Mouse (Mus musculus) layer of hippocampus, adult 8-10 months (tissue): ENCODE measurements around the gene Ecd. TPM values are rescaled to one million over a fixed set of nuclear protein-coding genes. Genes with fewer than 3 reads are reported as not detected.

Experiments used
- DNase-seq, 2 experiments: peaks; one replicate each; pipeline ENCODE4 v3.0.0; 2022; ENCODE audit warnings: low spot score in 2 of 2
- total RNA-seq, 4 experiments: library from RNA; stranded (reverse); gene quantifications; 2 replicates each; pipeline ENCODE4 v1.2.4; 2022

Gene Ecd
- total RNA-seq = 10 to 100 TPM; 30.2 to 35.7 (median 32.7) TPM

DNA sequence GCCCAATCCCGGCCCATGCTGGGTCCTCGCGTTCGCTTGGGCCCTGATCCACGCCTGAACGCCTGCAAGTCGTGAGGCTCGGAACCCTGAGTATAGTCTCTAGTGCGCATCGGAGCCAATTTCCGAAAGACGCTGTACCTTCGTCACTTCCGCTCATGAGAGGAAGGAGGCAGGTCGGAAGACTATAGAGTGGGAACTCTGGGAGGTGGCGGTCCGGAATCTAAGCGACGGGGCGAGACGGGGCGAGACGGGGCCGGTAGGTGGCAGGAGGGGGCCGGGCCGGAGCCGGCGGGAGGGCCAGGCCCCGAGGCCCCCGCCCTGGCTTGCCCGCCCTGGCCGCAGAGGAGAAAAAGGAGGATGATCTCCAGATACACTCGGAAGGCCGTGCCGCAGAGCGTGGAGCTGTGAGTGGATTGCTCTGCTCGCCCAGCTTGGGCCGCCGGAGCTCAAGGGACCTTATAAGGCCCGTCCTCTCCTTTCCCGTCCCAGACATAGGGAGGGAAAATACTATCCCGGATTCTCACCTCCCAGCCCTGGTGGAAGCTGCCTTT lies at the start of gene Ecd, which contains the start of gene Fam149b:
Gene Ecd, minus strand, starts transcription at position 131 of the 551 bp plus-strand sequence.
Gene Fam149b, plus strand, starts transcription at position 172 of the 551 bp plus-strand sequence.
- peak; percentile 87 to 91 for DNase-seq

DNA sequence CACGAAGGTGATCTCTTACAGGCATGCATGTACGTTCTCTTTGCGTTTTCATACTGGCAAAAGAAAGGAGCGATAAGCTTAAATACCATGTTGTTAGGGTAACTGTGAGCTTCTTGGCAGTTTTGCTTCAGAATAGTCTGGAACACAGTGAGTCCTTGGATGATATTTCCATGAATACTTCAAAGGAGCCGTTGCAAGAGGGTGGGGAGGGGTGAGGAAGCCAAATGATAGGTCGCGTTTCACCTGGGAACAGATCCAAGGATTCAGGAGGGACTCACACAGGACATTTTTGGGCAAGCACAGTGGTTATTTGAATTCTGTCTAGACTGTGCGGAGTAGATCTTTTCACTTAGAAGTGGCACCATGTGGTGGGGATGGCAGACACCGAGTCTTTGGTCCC lies 49.3 kb upstream of the Ecd start:
- no peak for DNase-seq

DNA sequence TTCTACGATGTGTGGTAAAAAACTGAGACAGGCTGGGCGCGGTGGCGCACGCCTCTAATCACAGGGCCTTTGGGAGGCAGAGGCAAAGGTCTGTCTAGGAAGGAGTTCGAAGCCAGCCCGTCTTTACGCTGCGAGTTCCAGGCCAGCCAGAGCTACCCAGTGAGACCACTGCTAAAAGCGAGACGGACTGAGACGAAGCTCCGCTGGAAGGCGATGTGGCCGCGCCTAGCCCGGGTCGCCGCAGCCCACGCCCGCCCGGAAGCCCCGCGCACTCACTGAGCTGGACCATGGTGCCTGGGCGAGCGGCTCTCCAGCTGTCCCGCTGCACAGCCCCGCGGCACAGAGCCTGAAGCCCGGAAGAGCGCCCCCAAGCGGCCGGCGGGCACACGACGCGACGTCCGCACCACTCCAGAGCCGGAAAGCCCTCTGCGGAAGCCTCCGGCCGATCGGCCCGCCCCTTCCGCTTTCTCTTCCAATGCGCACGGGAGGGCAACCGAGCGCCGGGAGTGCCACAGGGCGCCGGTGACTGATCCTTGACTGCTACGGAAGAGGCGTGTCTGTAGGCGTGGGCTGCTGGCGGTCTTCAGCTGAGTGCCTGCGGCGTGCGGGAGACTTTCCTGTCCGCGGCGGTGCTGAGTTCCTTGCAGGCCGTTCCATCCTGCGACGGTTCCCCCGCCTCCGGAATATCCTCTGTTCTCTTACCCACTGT lies 45.4 kb upstream of the Ecd start, which contains the start of gene Mrps16:
Gene Mrps16, minus strand, starts transcription at position 430 of the 709 bp plus-strand sequence.
- DNase-seq = peak; percentile 93 to 95

DNA sequence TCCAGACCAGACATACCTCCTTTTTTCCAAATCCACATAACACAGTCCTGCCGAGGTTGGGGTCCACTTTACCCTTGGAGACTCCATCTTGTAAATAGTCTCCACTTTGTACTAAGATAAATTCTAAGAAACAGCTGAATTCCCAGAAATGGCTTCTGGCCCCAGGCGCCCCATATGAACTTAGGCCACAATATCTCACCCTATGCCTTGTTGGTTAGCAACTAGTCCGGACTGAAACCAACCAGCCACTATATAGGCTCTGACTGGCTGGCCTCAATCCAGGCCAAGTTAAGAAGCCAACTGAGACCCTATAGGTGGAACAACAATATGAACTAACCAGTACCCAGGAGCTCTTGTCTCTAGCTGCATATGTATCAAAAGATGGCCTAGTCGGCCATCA lies 44.4 kb upstream of the Ecd start:
- no peak for DNase-seq

DNA sequence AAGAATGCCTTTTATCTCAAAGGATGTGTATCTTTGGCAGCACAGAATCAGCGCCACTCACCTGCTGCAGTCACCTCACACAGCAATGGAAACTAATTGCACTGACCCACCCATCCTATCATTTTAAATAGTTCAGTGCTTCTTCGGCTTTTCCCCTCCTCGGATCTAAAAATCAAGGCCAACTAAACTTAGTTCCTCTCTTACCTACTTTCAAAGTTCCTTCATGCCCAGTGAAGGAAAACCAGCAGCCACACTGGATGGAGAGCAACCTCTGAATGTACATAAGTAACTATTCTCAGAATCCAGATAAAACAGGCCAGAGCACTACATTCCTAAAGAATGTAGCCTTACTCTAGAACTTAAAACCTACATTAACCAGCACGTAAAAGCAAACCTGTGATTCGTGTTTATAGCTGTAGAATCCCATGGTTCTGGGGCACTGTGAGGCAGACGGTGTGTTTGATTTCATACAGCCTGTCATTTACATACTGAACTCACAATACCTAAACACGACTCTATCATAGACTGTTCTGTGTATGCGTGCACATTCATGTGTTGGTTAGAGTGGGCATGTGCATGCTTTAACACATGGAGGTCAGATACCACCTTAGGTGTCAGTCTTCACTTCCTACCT lies 41.6 kb upstream of the Ecd start:
- no peak for DNase-seq

DNA sequence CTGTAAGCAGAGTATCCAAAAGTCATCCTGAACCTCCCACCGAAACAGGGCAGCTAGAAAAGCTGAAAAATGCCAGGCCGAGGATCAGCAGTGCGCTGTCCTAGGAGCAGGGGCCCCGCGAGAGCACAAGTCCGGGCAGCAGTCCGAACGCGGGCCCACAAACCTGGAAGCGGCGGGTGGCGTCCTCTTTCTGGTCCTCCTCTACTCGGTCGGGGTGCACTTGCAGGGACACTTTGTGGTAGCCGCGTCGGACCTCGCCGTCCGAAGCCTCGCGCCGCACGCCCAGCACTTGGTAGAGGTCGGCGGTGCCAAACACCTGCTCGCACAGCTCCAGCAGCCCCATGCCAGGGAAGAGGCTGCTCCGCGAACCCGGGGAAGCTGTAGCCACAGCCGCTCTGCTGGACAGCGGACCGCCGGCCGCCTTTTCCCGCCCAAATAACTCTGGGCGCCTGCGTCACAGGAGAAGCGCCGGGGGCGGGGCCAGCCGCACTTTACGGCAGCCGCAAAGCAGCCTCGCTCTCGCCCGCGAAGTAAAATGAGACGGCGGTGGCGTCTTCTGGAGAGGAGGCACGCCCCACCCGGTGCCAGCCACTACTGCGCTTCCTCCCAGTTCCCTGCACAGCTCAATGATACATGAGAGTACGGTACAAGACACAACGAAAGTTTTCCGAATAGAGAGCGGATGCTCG lies 40.7 kb upstream of the Ecd start, which contains the start of gene Dnajc9:
Gene Dnajc9, minus strand, starts transcription at position 470 of the 689 bp plus-strand sequence.
- DNase-seq = peak; percentile 90 to 92

DNA sequence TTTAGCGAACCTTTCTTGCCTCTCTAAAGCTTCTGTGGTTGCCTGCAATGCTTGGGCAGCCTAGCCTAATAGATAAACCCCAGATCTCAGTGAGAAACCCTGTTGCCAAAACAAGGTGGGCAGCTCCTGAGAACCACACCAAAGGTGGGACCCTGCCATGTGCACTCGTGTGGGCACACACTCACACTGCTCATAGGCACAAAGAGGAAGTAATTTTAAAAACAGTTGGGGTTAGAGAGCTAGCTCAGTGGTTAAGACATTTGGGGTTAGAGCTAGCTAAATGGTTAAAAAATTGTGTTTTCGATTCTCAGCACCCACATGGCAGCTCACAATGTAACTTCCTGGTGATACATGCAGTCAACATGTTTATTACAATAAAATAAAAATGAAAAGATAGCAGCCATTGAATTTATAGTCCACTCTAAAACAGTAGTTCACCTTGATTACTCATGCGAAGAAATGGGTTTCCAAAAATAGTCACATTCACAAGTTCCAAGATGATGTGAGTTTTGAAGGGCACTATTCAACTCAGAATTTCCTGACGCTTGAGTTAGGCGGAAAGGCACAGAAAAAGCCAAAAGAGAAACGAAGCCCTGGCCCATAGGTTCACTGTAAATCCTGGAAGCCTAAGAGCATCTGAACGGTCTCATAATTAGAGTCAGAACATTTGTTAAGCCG lies 32.0 kb upstream of the Ecd start:
- no peak for DNase-seq

DNA sequence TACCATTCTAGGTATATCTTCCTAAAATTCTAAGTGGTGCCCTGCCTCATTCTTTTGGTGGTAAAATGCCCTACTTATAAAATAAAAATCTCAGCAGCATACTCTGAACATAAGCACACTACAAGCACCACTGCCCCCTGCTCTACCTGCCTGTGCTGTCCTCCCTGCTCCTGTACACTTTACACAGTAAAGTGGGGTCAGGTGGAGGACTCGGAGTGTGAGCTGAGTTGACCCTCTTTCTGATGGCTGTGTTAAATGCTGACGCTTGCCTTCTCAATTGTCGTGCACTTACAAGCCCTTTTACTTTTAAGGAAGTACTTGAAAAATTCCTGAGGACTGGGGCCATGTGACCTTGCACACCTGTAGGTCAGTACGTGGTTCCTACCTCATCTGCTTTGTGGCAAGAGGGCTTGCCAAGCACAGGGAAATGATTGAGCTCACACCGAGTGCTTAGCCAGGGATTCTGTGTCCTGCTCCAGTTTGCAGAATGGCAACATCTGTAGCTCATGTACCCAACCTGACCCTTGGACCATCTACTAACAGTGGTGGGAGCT lies 31.2 kb upstream of the Ecd start:
- no peak for DNase-seq

DNA sequence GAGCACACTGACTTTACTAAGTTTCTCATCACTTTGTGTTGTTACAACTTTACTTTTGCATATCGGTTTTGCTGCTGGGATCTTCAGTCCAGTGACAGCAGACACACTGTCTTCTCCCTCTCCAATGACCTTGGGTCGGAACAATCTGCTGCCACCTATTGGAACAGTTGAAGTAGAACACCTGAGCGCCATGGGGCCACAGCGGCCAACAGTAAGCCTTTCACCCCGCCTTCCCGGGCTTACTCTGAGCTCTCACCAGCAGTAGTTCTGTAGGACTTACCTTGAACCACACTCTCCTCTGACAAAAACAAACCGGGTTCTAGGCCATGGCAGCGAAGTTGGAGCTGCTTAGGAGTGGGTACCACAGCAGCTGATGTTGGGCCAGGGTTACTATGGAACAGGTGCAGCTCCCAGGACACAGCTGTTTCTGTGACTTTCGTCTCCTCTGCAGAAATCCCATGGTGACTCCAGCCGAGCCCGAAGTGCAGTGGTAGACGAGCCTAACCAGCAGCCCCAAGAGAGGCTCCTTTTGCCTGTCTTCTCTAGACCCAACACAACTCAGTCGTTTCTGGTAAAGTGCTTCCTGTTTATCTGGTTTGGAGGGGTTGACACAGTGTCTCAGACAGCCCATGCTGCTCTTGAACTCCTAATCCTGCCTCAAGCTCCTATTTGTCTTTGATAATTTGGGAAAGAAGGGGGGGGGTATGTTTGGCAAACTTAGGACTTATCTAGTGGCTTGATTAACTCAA lies 30.6 kb upstream of the Ecd start:
- no peak for DNase-seq

DNA sequence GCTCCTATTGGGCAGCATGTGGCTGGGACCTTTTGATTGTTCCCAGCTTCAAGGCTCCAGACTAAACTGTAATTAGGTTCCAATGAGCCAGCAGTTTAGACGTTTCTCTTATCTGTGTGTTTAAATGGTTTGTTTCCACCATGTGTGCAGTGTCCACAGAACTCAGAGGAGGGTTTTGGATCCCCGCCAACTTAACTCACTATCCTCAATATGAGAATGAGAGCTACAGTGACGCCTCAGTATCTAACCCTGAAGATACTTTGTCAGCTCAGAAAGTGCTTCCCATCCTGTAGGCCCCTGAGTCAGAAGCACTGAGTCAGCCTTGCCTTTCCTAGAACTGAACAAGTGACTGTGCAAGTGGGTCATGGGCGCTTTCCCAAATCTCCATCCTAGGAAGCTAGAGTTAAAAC lies 29.2 kb upstream of the Ecd start:
- DNase-seq = no peak

DNA sequence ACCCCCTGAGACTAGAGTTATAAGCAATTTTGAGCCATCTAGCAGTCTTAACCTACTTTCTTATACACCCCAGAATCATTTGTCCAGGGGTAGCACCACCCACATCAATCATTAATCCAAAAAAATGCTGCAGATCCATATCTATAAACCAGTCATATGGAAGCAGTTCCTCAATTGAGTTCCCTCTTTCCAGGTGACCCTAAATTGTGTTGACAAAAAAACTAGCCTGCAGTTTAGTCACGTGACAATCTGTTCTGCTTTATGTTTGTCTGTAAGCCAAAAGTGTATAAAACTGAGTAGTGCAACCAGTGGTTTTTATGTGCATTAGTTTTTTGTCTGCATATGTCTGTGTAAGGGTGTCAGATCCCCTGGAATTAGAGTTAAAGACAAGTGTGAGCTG lies 23.9 kb upstream of the Ecd start:
- no peak for DNase-seq

DNA sequence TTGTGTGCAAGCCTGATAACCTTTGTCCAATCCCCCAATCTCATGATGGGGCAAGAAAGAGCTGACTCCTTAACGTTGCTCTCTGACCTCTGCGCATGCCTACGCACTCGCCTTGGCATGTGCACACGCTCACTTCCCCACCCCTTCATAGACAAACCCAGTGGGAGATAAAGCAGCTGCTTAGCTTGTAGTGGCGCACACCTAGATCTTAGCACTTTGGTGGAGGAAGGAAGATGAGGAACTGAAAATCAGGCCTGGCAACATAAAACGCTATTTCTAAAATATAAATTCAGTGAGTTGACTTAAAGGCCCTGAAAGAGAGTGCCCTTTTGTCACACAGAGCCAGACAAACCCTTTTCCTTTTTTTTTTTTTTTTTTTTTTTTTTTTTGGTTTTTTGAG lies 22.9 kb upstream of the Ecd start:
- no peak for DNase-seq

DNA sequence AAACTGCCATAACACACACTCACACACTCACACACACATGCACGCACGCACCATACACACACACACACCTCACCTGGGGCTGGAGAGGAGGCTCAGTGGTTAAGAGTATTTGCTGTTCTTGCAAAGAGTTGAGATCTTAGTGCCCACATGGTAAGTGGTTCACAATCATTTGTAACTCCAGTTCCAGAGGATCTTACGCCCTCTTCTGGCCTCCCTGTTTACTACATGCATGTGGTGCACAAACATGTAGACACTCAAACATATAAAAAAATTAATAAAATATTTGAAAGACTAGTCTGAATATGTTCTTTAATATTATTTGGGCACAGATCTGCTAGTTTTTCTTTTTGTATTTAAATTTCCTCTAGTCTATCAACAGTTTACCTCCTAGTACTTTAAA lies 20.4 kb upstream of the Ecd start:
- no peak for DNase-seq

DNA sequence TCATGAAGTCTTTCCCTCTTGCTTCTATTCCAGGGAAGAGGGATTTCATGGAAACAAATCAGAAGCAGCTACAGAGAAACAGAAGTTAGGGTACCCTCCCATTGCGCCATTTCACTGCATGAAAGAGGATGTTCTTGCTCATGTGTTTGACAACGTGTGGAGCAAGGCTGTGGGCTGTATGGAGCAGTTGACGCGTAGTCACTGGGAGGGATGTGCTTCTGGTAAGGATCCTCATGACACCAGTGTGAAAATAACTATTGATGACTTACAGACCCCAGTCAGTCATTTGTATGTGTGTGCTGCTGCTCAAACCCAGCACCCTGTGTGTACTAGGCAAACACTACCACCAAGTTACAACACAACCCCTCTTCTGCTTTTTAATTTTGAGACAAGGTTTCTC lies 15.3 kb upstream of the Ecd start:
- DNase-seq = no peak

DNA sequence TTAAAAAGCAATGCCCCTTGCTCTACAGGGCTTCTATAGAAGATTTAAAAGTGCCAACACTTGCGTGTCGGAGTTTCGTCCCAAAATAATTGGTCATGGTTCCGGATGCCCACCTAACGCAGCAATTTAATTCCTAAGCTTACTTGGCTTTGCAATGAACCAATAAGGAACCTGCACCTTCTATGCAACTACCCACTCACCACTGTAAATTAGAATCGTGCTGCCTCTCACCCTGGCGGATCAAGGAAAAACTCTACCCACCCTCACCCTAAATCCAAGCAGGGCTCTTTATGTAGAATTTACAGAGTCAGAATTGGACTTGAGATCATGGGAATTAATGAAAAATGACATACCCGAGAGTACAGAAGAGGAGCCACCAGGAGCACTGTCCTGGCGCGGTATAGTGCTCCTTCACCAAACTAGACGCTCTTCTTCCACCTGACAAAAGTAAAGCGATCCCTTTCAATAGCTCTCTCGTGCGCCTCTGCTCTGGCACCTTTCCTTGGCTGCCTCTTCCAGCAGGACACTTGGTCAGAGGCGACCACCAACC lies 405 bp downstream of the Ecd start:
- no peak for DNase-seq

DNA sequence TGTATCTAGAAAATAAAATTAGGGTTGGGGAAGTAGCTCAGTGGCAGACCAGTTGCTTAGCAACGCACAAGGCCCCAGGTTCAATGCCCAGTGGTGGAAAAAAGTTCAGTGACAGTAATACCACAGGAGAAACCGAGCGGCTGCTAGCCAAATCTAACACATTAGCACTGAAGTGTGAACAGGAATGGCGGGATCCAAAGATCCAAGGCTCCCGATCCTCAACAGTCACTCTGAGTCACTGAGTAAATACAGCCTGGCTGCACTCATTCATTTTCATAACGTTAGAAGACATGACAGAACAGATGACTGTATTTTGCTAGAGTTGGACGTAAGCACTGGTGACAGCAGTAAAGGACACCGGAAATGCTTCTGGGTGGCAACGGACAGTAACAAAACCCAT lies 2.0 kb downstream of the Ecd start:
- no peak for DNase-seq

DNA sequence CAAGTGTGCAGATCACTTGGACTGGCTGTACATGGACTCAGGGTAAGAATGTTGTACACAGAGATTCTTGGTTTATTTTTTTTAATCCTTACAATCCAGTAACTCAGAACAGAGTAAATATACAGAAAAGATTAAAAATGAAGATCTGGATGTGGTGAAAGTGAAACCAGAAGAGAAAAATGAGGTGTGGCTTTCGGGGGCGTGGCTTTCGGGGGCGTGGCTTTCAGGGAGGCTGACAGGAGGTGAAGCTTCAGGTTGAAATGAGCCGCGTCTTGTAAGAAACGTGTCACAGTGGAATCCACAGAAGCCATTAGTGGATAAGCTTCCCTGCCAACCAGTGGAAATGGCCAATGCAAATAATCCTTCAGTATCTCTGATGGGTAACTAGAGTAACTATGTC lies 7.1 kb downstream of the Ecd start:
- DNase-seq = no peak

DNA sequence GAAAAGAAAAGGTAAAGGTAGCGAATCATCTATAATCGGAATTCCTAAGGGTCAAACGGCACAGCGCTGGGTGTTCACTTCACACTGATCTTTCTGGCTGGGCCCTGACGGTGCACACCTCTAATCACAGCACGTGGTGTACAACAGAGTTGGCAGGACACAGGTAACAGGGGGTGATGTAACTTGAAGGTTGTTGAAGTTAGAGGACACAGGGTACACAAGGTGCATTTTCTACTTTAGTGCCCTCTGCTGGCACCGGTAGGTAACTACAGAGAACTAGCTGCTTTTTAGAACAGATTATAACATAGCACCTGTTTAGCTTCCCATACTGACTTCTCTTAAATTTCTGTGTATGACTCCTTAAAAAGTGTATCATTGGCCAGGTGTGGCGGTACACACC lies 7.8 kb downstream of the Ecd start:
- DNase-seq = no peak

DNA sequence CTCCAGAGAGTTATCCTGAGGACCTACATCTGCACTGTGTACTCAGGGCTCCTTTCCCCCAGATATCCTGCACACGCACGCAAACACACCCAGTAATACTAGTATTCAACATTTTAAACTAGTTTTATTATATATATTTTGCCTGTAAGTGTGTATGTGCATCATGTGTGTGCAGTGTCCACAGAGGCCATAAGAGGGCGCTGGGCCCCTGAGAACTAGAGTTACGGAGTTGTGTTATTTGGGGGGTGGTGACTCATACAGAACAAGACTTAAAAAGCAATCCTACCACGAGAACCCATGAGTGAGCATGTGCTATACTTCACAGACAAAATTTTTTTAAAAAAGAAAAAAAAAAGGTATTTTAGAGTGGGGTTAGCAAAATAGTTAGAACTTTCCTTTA lies 8.5 kb downstream of the Ecd start:
- DNase-seq = no peak

DNA sequence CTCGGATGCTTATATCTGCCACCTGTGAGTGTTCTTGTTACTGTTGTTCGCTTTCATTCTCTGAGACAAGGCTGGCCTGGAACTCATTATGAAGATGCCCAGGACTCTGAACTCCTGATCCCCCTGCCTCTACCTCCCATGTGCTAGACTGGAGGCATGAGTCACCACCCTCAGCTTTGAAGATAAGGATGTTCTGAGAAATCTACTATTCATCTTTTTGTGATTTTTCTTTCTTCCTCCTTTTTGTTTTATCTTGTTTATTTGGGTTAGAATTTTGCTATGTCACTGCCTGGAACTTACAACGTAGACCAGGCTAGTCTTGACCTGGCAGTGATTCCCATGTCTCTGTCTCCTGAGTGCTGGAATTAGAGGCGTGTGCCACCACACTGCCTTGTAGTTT lies 16.6 kb downstream of the Ecd start:
- DNase-seq = no peak
